Mouse (Mus musculus) liver, postnatal 0 days (tissue): Measurements from ENCODE around the gene Cradd.

Experiments
- CTCF ChIP-seq: sonication (generic); IDR thresholded peaks from 2 replicates; pipeline ENCODE4 v1.5.1; 2016; ENCODE audit warnings: antibody characterized with exemption, low read depth
- EP300 ChIP-seq: IDR thresholded peaks from 2 replicates; pipeline ENCODE4 v1.6.1; 2016; ENCODE audit warnings: antibody characterized with exemption, low read depth, mild to moderate bottlenecking

DNA sequence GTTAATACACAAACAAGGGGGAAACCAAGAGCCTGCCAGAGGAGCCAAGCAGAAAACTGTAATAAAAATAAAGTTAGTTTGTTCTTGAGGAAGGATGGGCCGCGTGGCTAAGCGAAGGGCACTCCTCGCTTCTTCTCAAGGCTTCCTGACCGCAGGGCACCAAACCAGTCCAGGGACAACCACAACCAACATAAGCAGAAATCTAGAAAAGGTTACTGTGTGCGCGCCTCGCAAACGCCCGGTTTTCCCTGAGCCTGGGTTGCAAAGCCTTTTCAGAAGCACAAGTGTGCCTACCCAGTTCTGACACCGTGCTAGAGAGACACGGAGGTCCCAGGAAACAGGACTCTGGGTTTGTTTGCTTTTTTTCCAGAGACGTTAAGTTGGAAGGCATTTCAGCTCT, 4.9 kb downstream of the Cradd start:
- TF ChIP-seq CTCF = no peak
- TF ChIP-seq EP300 = no peak
